Mouse (Mus musculus) megakaryocyte-erythroid progenitor cell, adult 5-6 weeks (primary cell): ENCODE results near the gene Osbpl2. TPM values are rescaled to one million over a fixed set of nuclear protein-coding genes. Genes with fewer than 3 reads are reported as not detected.
"Not testable (repeated sequence)": the region's sequence is repeated elsewhere in the genome, so short reads cannot be mapped to it uniquely, and the experiment has no call there.

Experiments
- ATAC-seq: replicated peaks from 2 replicates; pipeline ENCODE4 v1.8.0; 2016; ENCODE audit warnings: mild to moderate bottlenecking, inconsistent platforms; ENCODE audit not compliant: severe bottlenecking, poor library complexity, low FRiP score, low TSS enrichment
- total RNA-seq, 2 experiments: library from RNA; stranded (forward) in 1 of 2; stranded (reverse) in 1 of 2; fragments of 200-1000, 215-1000 nt in 1 of 2; fragments of >200 nt in 1 of 2; fragmentation: Nextera tagmentation in 1 of 2; gene quantifications; 2 replicates each; pipeline ENCODE4 v1.2.3; 2014 to 2017

Gene Osbpl2
- total RNA-seq, 2 experiments from 2014 or later, result 25.4 to 35.1 TPM

DNA sequence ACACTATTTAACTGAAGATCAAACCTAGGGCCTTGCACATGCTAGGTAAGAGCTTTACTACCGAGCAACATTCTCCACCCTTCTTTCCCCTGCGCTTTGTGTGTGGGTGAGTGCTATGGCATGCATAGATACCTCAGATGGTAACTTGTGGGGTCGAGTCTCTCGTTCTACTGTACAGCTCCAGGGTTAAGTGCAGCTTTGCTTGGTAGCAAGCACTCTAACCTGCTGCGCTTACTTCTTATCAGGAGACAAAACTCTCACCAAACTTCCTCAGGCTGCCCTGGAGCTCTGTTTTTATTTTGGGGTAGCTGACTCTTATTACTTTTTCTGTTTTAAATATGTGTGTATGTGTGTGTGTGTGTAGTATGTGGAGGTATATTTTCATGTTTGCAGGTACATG lies 16.3 kb downstream of the Osbpl2 start:
- peak; percentile 54; the same call in 1 of the 2 replicates for ATAC-seq

DNA sequence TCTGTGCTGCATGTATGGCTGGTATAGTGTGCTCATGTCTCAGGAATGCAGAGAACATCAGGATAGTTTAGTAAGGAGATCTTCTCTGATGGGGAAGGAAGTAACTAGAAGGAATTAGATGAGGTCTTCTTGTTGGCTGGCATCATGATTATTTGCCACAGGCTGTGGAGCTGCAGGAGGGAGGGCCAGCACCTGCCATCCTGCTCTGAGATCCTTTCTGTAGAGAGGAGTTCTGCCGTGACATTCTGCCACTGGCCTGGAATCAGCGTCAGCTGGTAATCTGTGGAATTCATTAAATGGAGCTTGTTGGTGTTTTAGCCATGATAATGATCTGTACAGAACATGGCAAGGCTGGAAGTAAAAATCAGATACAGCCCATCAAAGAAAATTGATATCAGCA lies 27.0 kb downstream of the Osbpl2 start:
- ATAC-seq, result no peak

DNA sequence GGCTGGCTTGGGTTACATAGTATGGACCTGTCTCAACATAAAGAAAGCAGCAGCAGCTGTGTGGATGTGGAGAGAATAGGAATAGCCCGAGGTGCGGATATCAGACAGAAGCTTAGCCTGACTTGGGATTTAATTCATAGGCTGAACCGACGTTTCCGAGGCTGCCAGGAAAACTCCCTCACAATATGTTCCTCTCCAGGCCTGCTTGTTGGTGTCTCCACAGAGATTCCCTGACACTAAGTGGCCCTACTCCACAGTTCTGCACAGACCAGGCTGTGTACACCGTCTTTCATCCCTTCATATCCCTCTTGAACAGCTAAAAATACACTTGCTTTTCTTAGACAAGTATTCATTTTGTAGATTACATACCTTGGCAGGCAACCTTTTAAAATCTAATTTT lies 28.3 kb downstream of the Osbpl2 start:
- no peak for ATAC-seq

DNA sequence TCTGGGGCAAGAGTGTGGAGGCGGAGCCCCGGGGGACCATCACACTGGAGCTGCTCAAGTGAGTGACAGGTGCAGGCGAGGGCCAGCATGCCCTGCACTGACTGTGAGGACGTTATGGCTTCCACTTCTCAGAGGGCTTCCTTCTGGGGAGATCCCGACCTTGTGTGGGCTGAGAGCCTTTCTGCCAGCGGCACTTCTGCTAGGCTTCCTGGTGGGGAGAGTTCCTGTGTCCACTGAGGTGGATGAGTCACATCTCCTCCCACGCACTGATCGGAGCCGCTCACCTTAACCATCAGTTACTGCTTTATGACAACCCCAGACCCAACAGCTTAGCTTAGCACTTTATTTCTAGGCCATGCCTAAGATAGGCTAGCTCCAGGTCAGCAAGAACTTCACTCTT lies 29.4 kb downstream of the Osbpl2 start:
- no peak for ATAC-seq

DNA sequence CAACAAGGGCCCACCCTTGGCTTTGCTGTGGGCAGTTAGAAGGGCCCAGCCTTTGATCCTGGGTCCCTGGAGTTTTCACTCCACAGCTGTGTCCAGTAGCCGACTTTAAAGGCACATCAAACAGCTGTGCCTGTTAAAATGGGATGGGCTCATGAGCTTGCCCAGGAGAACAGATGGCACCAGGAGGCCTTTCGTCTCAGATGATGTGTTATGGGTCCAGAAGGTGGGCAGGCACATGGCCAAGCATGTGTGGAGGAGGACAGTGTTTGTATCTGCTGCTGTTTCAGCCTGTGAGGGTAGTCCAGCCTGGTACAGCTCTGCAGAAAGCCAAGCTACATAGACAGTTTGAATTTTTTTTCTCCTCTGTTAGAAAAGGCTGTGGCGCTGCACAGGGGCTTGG lies 35.7 kb downstream of the Osbpl2 start:
- no peak for ATAC-seq

DNA sequence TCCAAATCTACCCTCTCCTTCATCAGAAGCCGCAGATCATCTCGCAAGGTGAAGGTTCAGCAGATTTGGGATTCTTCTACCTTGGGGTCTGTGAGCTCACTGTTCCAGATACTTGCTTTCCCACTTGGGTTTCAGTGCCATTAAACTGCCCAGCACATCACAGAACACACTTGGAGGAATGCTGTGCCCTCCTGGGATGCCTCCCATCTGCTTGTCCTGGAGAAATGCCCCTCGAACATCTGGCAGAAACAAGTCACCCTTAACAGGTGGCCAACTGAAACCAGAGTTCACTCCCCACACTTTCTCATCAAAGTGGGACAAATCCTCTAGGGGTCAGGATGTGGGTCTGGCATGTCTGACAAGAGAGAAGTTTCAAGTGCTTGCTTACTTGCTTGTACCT lies 39.5 kb downstream of the Osbpl2 start:
- ATAC-seq, result no peak

DNA sequence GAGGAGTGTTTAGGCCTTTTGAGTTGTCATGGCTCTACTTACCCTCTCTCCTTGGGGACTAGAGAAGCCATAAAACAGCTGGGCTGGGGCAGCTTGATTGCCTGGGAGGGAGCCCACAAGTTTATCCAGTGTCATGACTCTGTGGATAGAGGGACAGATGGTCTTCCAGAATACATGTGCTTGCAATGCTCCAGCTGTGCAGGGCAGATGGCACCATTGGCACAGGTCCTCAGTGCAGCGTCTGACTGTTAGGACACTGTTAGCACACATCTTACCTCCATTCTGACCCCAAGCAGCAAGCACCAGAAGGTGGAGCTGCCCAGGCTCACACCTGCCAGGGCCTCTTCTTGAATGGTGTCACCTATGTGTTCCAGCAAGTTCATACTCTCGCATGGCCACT lies 46.7 kb downstream of the Osbpl2 start:
- no peak for ATAC-seq

DNA sequence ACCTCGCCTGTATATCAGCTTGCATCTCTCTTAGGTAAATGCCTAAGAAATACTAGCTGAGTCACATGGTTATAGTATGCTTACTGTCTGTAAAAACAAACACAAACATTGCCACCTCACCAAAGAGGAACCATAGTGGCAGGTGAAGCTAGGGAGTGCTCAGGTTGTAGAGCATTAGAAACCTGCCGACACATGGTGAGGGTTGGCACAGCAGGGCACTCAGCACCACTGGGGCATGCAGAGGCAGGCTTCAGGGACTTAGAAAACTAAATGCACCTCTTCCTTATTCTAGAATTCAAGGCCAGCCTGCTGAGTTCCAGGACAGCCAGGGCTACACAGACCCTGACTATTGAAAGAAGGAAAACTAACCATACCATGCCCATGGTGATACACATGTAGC lies 47.8 kb downstream of the Osbpl2 start:
- ATAC-seq, result no peak

DNA sequence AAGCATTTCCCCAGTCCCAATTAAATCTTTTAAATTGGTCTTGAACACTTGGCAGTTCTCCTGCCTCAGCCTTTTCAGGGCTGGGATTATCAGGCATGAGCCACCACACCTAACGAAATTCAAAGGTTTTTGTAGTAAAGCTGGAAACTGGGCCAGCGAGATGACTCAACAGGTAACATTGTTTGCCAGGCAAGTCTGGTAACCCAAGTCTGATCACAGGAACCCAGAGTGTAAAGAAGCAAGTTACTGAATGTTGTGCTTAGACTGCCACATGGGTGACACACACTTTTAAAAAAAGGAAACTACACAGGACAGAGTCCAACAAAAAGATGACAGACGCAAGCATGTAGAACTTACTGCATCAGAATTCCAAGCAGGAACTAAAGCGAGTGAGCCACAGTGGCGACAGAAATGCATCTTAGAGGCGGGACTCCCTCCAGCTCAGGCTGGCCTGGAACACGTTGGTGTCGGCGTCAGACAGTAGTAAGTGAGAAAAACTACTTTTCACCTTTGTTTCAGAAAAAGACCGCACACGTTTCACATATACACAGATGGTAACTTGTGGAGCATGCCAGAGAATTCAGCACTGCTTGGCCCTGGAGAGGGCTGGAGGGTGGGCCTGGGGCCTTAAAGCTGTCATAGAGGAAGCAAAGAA lies 51.2 kb downstream of the Osbpl2 start:
- no peak for ATAC-seq

DNA sequence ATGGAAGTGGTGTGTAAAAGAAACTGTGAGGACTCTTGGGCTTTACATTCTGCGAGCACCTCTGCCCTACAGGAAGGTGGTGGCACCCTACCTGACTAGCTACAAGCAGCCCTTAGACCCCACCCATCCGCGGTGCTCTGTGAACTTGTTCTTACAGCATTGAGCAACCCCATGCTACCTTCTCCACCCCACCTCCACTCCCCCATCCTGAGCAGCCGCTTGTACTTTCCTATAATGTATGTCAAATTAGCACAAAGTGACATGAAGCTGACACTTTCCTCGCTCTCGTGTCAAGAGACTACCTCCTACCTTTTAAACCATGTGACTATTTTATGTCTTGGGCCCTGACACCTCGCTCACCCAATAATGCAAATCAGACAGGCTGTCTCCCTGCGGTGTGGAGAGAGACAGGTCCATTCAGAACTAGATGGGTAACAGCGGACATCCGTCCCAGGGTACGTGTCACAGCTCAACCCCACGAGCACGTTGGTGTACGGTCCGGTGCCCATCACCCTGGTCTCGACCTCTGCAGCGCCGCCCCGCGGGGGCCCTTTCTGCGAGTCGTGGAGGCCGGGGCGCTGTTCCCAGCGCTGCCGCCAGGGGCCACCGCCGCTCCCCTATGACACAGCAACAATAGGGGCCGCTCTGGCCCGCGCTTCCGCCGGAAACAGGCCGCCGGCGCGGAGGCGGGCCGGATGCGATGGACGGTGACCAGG lies 51.9 kb downstream of the Osbpl2 start, which contains the start of gene Adrm1:
Gene Adrm1 (plus strand): TSS at position 680 of the 716 bp plus-strand sequence.
- peak; percentile 88 for ATAC-seq

DNA sequence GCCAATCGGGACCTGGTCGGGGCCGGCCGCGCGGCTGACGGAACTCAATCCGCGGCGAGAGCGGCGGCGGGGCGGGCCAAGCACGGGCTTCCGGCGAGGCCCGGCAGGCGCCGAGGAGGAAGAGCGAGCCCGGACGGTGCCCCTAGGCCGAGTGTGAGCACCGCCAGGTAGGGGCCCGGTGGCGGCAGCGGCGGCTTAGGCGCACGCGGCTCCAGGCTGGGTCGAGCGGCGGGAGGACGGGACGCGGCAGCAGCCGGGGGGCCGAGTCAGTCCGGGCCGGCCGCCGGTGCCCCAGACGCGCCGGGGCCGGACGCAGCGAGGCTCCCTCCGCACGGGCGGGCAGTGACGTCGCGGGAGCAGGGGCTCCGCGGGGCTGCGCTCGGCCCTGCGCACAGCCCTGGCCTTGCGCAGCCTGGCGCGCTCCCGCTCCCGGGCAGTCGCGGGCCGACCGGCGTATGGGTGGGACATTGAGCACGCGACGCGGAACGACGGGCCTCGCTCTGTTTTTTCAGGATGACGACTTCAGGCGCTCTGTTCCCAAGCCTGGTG lies 52.5 kb downstream of the Osbpl2 start:
- no peak for ATAC-seq

DNA sequence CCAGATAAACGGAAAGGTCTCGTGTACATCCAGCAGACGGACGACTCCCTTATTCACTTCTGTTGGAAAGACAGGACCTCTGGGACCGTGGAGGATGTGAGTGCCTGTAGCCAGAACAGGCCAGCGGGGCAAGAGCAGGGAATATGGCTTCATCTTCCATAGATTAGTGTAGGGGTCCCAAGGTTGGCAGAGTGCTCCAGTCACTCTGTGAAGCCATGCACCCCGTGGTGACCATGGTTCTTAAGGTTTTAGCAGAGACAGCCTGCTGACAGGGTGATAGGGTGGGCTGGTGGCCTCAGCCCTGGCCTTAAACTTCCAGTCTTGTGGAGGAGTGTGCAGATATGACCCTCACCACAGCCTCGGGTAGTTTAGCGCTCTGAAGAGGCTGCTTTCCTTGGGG lies 53.0 kb downstream of the Osbpl2 start:
- no peak; the same call in 1 of the 2 replicates for ATAC-seq

DNA sequence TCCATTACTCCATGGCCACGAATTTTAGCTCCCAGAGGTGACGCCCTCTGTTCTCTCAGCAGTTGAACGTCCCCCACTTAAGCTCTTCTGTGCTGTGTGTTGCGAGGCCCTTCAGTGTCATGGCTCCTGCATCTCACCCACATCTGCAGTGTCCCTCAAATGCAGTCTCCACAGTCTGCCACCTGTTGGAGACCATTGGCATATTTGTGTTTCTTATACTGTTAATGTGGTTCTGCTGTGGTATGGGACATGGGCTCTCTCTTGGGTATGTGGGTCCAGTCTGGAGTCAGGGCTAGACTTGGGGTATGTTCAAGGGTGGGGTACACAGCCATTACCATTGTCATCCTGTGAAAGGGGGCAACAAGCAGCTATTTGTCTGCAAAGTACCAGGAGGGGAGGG lies 54.1 kb downstream of the Osbpl2 start:
- peak; percentile 38 for ATAC-seq

DNA sequence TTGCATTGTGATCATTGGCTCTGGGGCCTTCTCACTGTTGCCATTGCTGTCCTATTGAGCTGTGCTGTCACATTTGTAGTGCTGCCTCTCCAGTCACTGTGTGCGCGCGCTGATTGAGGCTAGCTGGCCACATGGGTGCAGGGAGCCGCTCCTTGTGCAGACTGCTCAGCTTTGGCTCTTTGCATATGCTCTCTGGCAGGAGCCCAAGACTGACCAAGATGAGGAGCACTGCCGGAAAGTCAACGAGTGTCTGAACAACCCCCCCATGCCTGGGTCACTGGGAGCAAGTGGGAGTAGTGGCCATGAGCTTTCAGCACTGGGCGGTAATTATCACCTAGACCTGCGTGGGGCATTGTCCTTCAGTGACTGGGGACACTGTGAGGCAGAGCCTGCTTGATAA lies 54.6 kb downstream of the Osbpl2 start:
- not testable (repeated sequence) for ATAC-seq

DNA sequence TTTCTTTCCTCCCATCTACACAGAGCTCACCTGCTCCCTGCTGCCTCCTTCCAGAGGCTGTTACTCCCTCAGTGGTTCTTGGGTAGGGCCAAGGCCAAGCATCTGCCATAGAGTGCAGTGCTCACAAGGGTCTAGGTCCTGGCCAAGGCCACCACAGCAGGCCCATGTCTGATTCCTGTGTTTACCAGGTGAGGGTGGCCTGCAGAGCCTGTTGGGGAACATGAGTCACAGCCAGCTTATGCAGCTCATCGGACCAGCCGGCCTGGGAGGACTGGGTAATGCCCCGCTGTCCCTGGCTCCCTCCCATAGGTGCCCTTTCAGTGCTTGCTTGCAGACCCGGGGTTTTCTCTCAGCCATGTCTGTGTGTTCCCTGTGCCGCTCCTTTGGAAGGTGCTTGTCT lies 55.0 kb downstream of the Osbpl2 start:
- ATAC-seq, result no peak

DNA sequence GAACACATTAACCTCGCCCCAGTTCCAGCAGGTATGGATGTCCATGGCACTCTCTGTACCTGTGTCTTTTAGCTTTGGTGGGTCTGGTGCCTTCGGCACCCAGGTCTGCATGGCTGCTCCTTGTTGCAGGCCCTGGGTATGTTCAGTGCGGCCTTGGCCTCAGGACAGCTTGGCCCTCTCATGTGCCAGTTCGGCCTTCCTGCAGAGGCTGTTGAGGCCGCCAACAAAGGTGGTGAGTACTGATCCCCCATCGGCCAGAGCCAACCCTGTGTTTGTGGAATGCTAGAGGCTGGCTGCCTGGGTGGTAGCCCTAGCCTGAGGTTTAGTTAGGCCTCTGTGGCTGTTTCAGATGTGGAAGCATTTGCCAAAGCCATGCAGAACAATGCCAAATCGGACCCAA lies 56.6 kb downstream of the Osbpl2 start:
- no peak for ATAC-seq

DNA sequence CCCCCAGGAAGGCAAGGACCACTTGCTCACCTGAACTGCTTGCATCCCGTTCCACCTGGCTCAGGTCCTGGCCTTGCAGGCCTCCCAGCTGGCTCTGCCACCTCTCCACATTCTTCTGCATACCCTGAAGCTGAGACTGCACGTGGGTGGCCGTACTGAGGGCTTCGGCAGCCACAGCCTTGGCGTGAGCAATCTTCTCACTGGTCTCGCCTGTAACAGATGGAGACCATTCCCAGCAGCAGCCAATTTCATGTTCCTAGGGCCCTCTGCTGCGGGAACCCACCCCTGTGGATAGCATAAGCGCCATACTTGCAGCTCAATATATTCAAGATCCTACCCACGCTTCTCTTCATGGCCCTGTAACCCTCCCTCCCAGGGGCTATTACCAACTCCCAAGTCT lies 62.4 kb downstream of the Osbpl2 start:
- no peak for ATAC-seq

DNA sequence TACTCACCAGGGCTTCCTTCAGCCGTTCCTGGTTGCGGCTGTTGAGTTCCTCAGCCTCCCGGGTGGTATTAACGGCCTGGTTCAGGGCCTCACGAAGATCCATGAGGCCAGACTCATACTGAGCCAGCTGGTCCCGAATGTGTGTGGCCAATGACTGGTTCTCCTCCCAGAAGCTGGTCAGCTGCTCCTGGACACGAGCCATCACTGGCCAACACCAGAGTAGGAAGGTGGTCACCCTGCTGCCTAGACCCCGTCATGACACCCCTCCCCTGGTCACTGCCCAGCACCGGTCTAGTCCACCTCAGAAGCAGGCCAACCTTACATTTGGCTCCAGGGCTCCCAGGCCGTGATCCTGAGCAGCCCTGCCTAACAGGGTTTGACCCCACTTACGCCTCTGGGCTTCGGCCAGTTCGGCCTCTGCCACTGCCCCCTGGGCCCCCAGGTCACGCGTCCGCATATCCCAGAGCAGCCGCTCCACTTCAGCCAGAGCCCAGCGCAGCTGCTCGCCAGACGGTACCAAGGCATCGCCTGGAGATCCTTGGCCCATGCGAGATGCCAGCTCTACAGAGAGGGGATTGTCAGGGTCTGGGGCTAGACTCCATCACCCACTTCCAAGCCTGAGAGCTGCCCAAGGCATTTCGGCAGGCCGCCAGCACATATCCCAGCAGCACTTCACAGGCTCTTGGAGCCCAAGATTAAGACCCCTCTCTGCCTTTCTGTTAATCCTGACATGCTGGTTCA lies 65.1 kb downstream of the Osbpl2 start:
- no peak for ATAC-seq

DNA sequence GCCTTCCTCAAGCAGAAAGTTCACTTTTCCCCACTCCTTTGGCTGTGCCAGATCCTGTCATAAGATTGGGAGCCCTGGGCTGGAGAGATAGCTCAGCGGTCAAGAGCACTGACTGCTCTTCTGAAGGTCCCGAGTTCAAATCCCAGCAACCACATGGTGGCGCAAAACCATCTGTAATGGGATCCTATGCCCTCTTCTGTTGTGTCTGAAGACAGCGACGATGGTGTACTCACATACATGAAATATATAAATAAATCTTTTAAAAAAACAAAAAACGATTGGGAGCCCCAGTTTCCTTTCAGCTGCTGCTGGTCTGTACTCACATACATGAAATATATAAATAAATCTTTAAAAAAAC lies 65.6 kb downstream of the Osbpl2 start:
- no peak for ATAC-seq

DNA sequence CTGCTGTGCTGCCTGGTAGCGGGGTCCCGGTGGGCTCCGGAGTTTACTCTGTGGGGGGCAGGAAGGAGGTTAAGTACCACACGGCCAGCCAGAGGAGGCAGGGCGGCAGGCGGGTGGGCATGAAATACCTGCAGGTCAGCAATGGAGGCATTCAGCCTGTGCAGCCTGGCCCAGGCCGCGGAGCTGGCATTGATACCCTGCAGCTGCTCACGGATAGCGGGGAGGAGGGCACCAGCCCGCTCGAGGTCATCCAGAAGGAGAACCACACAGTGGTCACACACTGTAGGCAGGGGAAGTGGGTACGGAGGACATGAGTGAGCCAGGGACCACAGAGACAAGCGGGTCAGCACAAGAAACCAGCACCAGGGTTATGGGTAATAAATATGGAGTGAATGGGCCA lies 66.6 kb downstream of the Osbpl2 start:
- no peak for ATAC-seq
